Comparison of ENCODE assay signal across 11 mouse cellular contexts in genomic region chr9:8001352-8001751, GRCm38 (mm10). TPM values are rescaled to one million over a fixed set of nuclear protein-coding genes. Genes with fewer than 3 reads are reported as not detected.
DNase-seq lines count a peak whose midpoint lies in the region; ATAC-seq and TF ChIP-seq lines count a peak whose summit lies in the region.
"Had no signal": no experiment of that assay in that cellular context is flagged by ENCODE, and none has a peak within 500 bp of the region (broad histone marks: within the 10 kb centered on the region; RNA-seq: fewer than 3 reads in every experiment).

No protein-coding gene starts in this region.

- H3K4me3 ChIP-seq in lung, embryonic 14.5 days (ENCODE audit: low read depth, low read length), result peak overlapping the region; percentile 16; the same call in 1 of the 2 replicates
- H3K4me3 ChIP-seq in lung, adult 2 months (replicated peaks; ENCODE audit: extremely low read depth, low read depth, low read length), result no peak overlapping the region
- H3K4me3 ChIP-seq in forebrain, embryonic 12.5 days (replicated peaks), result no peak overlapping the region
- H3K4me3 ChIP-seq in limb, embryonic 13.5 days, result peak overlapping the region; percentile 22

- peak overlapping the region; percentile 47 for H3K4me2 ChIP-seq in lung, embryonic 14.5 days
- H3K4me2 ChIP-seq in forebrain, embryonic 12.5 days, result peak overlapping the region; percentile 31
- peak overlapping the region; percentile 49 for H3K4me2 ChIP-seq in limb, embryonic 13.5 days (replicated peaks)

- no peak for ATAC-seq in lung, embryonic 14.5 days (ENCODE audit: insufficient read depth)
- no peak for ATAC-seq in forebrain, embryonic 12.5 days (ENCODE audit: low FRiP score)
- no peak for ATAC-seq in limb, embryonic 13.5 days (ENCODE audit: low FRiP score, low read depth)
- ATAC-seq: Patski had no signal

- H3K36me3 ChIP-seq in lung, embryonic 14.5 days (ENCODE audit: insufficient read depth), result peaks cover 39% of the 10 kb centered on the region
- peaks cover 18% of the 10 kb centered on the region for H3K36me3 ChIP-seq in forebrain, embryonic 12.5 days (replicated peaks)
- H3K36me3 ChIP-seq in limb, embryonic 13.5 days, result peaks cover 45% of the 10 kb centered on the region

- H3K27ac ChIP-seq in lung, embryonic 14.5 days (ENCODE audit: low read depth), result no peak overlapping the region
- no peak overlapping the region for H3K27ac ChIP-seq in forebrain, embryonic 12.5 days
- H3K27ac ChIP-seq in limb, embryonic 13.5 days, result no peak overlapping the region

- no peak overlapping the region for H3K9ac ChIP-seq in lung, embryonic 14.5 days
- no peak overlapping the region; the same call in 1 of the 2 replicates for H3K9ac ChIP-seq in forebrain, embryonic 12.5 days
- H3K9ac ChIP-seq in limb, embryonic 13.5 days, result no peak overlapping the region

- no peak for TF ChIP-seq CTCF in lung, embryonic 14.5 days (IDR thresholded peaks at IDR 0.05; ENCODE audit: low read depth)
- no peak for TF ChIP-seq CTCF in lung, adult 2 months (IDR thresholded peaks at IDR 0.05; ENCODE audit: insufficient read depth, low read length)

- H3K9me3 ChIP-seq in lung, embryonic 14.5 days (ENCODE audit: low read depth, low read length), result no peaks in the 10 kb centered on the region
- H3K9me3 ChIP-seq in forebrain, embryonic 12.5 days, result no peaks in the 10 kb centered on the region
- no peaks in the 10 kb centered on the region for H3K9me3 ChIP-seq in limb, embryonic 13.5 days

- DNase-seq in lung, embryonic 14.5 days, result peak; percentile 50
- DNase-seq in lung, adult 2 months, result no peak
- peak; percentile 14 to 21 for DNase-seq in gastrocnemius, postnatal 4 days (ENCODE audit: low spot score in 2 of 2)
- no peak for DNase-seq in frontal cortex, postnatal 25 days (ENCODE audit: low spot score in 2 of 2)
- DNase-seq in lung, postnatal 25 days (ENCODE audit: low spot score), result no peak
- DNase-seq in natural killer cell, adult 2 months (ENCODE audit: low spot score in 2 of 2), result no peak

- 46% methylated on average over 7 of the region's 7 CpGs for WGBS in lung, embryonic 14.5 days
- 35% methylated on average over 7 of the region's 7 CpGs for WGBS in lung, adult 2 months
- WGBS in forebrain, embryonic 12.5 days, result 58% methylated on average over 7 of the region's 7 CpGs
- WGBS in limb, embryonic 13.5 days, result 48% methylated on average over 7 of the region's 7 CpGs

- 0 out of 2 replicates have a peak, but pooled peaks cover 4% of the 10 kb centered on the region for H3K4me1 ChIP-seq in lung, embryonic 14.5 days (ENCODE audit: insufficient read depth)
- H3K4me1 ChIP-seq in lung, adult 2 months (ENCODE audit: control insufficient read depth, insufficient read depth, low read length), result peaks cover 4% of the 10 kb centered on the region
- peaks cover 26% of the 10 kb centered on the region for H3K4me1 ChIP-seq in forebrain, embryonic 12.5 days
- peaks cover 43% of the 10 kb centered on the region for H3K4me1 ChIP-seq in limb, embryonic 13.5 days

- no peak for TF ChIP-seq POLR2A in lung, adult 2 months (IDR thresholded peaks at IDR 0.05; ENCODE audit: borderline replicate concordance, extremely low read depth, low read depth, low read length)

- H3K27me3 ChIP-seq in lung, embryonic 14.5 days (ENCODE audit: insufficient read depth, low read length), result no peaks in the 10 kb centered on the region
- no peaks in the 10 kb centered on the region for H3K27me3 ChIP-seq in forebrain, embryonic 12.5 days
- H3K27me3 ChIP-seq in limb, embryonic 13.5 days, result no peaks in the 10 kb centered on the region
- H3K27me3 ChIP-seq: Patski had no signal

RNA-seq across cellular contexts. Expression of gene Yap1, which starts 3.0 kb away (rescaled TPM):
- polyA plus RNA-seq in lung, embryonic 14.5 days (2014; fragmentation: Nextera tagmentation; extraction: Ambion mirVana), result 37.7 and 42.0 TPM in 2 replicates
- polyA plus RNA-seq in lung, adult 2 months (2012; rRNA removed), result 59.4 and 76.6 TPM in 2 replicates
- 29.3 and 31.6 TPM in 2 replicates for polyA plus RNA-seq in forebrain, embryonic 12.5 days (2016; fragmentation: Nextera tagmentation; extraction: Ambion mirVana)
- 100 to 1,000 TPM; 108 to 111 TPM for total RNA-seq in gastrocnemius, postnatal 4 days (2021)
- polyA plus RNA-seq in limb, embryonic 13.5 days (2015; fragmentation: Nextera tagmentation; extraction: Ambion mirVana), result 47.5 and 48.1 TPM in 2 replicates
- total RNA-seq: granulocyte monocyte progenitor cell, adult 5-6 weeks had no signal

RNA-seq across cellular contexts. Expression of gene Cfap300, which starts 41.3 kb away (rescaled TPM):
- polyA plus RNA-seq in lung, embryonic 14.5 days (2014; fragmentation: Nextera tagmentation; extraction: Ambion mirVana), result 10.8 and 13.0 TPM in 2 replicates
- 3.9 and 5.2 TPM in 2 replicates for polyA plus RNA-seq in lung, adult 2 months (2012; rRNA removed)
- polyA plus RNA-seq in forebrain, embryonic 12.5 days (2016; fragmentation: Nextera tagmentation; extraction: Ambion mirVana), result 16.5 and 18.6 TPM in 2 replicates
- 1 to 10 TPM; 3.1 to 4.5 TPM for total RNA-seq in gastrocnemius, postnatal 4 days (2021)
- 14.5 and 14.9 TPM in 2 replicates for polyA plus RNA-seq in limb, embryonic 13.5 days (2015; fragmentation: Nextera tagmentation; extraction: Ambion mirVana)
- total RNA-seq: granulocyte monocyte progenitor cell, adult 5-6 weeks; neutrophil, adult 5-6 weeks had no signal

Comparison
In these comparisons a context has a peak if more than half of its experiments do, and no peak if none do; other contexts are left out.
1. DNase-seq: peak in lung, embryonic 14.5 days (single experiment) and gastrocnemius, postnatal 4 days (2 of 2); none in lung, adult 2 months (single experiment), frontal cortex, postnatal 25 days (0 of 2), lung, postnatal 25 days (single experiment) and natural killer cell, adult 2 months (0 of 2).
2. H3K4me3 ChIP-seq: peak in lung, embryonic 14.5 days (single experiment) and limb, embryonic 13.5 days (single experiment); none in lung, adult 2 months (single experiment) and forebrain, embryonic 12.5 days (single experiment).
3. Peak in every context shown above with its lines, with median percentiles within 50 percentile points of each other: H3K4me2 ChIP-seq.